Mouse (Mus musculus): ENCODE data around the gene Snf8.

- no peak for TF ChIP-seq CTCF (IDR thresholded peaks at IDR 0.05; ENCODE audit: borderline replicate concordance, insufficient read depth, low read length)
- TF ChIP-seq POLR2A (IDR thresholded peaks at IDR 0.05; ENCODE audit: low read depth, low read length) = no peak
These were observed 48.0 kb downstream of the Snf8 start for GRCm38 (mm10) chr11:96082682-96083081.
